Mouse (Mus musculus): Measurements from ENCODE around the gene Asb16.

DNA sequence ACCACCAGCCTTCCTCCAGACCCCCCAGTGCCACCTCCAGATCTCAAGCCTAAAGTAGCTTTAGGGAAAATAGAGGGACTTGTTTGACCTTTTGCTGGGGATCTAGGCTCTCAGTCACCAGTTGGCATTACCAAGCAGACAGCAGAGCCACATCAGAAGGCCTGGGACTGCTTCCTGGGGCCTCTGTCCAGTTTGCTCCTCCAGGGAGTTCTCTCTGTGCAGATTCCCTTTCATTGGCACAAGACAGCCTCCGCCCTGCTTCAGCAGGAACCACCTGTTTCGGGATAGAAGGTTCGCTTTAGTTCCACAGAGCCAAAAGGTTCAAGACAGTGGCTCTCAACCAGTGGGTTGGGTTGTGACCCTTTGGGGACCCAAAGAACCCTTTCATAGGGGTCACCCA is 11.1 kb downstream of the Asb16 start:
- TF ChIP-seq CTCF (IDR thresholded peaks at IDR 0.05), result no peak
- TF ChIP-seq POLR2A (IDR thresholded peaks at IDR 0.05; ENCODE audit: insufficient read depth, low read depth, low read length), result no peak
- TF ChIP-seq EP300 (IDR thresholded peaks at IDR 0.05; ENCODE audit: insufficient read depth, low read depth, low read length), result no peak

All from heart, adult 2 months (tissue).